Mouse (Mus musculus): ENCODE results near the gene Iqca. TPM values are rescaled to one million over a fixed set of nuclear protein-coding genes. Genes with fewer than 3 reads are reported as not detected.

Iqca gene
- polyA plus RNA-seq, 1 experiment, result 19.1 TPM

DNA sequence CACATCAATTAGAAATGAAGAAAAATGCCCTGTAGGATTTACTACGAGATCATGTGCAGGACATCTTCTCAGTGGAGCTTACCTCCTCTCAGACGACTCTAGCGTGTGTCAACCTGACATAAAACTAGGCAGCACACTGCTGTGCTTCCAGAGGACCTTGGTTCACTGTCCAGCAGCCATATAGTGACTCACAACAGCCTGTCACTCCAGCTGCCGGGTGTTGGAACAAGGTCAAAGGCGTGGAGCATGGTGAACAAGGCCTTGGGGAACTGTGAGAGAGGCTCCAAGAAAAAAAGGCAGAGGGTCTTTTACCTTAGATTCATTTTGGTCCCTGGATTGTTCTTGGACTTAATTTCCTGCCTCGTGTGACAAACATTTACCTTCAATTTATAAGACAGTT lies 135.1 kb downstream of the Iqca start:
- H3K4me1 ChIP-seq (ENCODE audit: control insufficient read depth, insufficient read depth, low read length), result no peaks in the 10 kb centered on the region; the same call in 1 of the 2 replicates
- no peak overlapping the region for H3K4me3 ChIP-seq (ENCODE audit: control insufficient read depth, low read depth, low read length)
- no peaks in the 10 kb centered on the region for H3K27me3 ChIP-seq (ENCODE audit: control insufficient read depth, insufficient read depth, low read length)
- no peak overlapping the region for H3K27ac ChIP-seq (ENCODE audit: control insufficient read depth, insufficient read depth, low read depth, low read length)
- H3K36me3 ChIP-seq (ENCODE audit: control insufficient read depth, insufficient read depth, low read length), result no peaks in the 10 kb centered on the region
- no peak for TF ChIP-seq CTCF (IDR thresholded peaks at IDR 0.05; ENCODE audit: control insufficient read depth, insufficient read depth, insufficient replicate concordance, low read depth, low read length)
- TF ChIP-seq POLR2A (IDR thresholded peaks at IDR 0.05; ENCODE audit: control insufficient read depth, low read depth, low read length), result no peak

DNA sequence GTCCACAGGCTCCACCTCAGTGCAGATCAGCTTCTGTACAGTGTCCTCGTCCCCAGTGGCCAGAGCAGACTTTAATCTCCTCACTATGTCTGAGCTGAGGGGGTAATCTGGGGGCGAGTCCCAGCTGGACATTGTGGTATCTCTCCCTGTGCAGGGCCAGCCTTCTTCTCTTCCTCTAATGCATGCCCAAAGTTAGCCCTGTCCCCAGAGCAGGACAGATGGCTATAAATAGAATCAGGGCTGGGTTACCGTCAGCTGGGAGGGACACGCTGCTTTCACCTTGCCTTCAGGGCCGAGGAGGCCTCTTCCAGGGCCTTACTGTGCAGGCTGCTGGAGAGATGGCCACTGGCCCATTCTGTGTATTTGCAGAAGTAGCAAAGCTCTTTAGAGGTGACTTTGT lies 138.8 kb downstream of the Iqca start, which contains the start of gene Asb18:
Asb18 (minus strand) TSS at position 221 of the 400 bp plus-strand sequence.
- Histone ChIP-seq H3K4me1 (ENCODE audit: control insufficient read depth, insufficient read depth, low read length) (no peaks in the 10 kb centered on the region; the same call in 1 of the 2 replicates), H3K27ac (ENCODE audit: control insufficient read depth, insufficient read depth, low read depth, low read length) (no peak within 1 kb of the TSS), H3K27me3 (ENCODE audit: control insufficient read depth, insufficient read depth, low read length) (no peaks in the 10 kb centered on the region), H3K36me3 (ENCODE audit: control insufficient read depth, insufficient read depth, low read length) (no peaks in the 10 kb centered on the region), H3K4me3 (ENCODE audit: control insufficient read depth, low read depth, low read length) (no peak within 1 kb of the TSS)
- TF ChIP-seq POLR2A (IDR thresholded peaks at IDR 0.05; ENCODE audit: control insufficient read depth, low read depth, low read length) (no peak), CTCF (IDR thresholded peaks at IDR 0.05; ENCODE audit: control insufficient read depth, insufficient read depth, insufficient replicate concordance, low read depth, low read length) (no peak)

DNA sequence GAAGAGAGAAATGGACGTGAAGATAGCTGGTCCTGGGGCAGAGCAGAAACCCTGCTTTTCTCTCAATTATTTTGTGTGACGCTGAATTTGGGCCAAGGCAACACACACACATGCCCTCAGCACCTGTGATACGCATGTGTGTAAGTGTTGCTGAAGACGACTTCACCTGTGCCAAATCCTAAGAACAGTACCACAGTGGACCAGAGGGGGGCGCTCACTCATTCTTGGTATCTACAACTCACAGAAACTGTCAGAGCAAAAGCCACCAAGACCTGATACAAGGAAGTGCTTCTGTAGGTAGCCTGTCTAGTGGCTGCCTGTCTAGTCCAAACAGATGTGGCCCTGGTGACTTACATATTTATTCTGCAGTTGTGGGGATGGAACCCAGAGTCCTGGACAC lies 139.9 kb downstream of the Iqca start:
- TF ChIP-seq POLR2A (IDR thresholded peaks at IDR 0.05; ENCODE audit: control insufficient read depth, low read depth, low read length) (no peak), CTCF (IDR thresholded peaks at IDR 0.05; ENCODE audit: control insufficient read depth, insufficient read depth, insufficient replicate concordance, low read depth, low read length) (peak; percentile 58; the same call in 1 of the 2 replicates)
- H3K27ac ChIP-seq (ENCODE audit: control insufficient read depth, insufficient read depth, low read depth, low read length), result no peak overlapping the region
- H3K4me3 ChIP-seq (ENCODE audit: control insufficient read depth, low read depth, low read length), result no peak overlapping the region
- H3K27me3 ChIP-seq (ENCODE audit: control insufficient read depth, insufficient read depth, low read length), result no peaks in the 10 kb centered on the region
- no peaks in the 10 kb centered on the region; the same call in 1 of the 2 replicates for H3K4me1 ChIP-seq (ENCODE audit: control insufficient read depth, insufficient read depth, low read length)
- no peaks in the 10 kb centered on the region for H3K36me3 ChIP-seq (ENCODE audit: control insufficient read depth, insufficient read depth, low read length)

DNA sequence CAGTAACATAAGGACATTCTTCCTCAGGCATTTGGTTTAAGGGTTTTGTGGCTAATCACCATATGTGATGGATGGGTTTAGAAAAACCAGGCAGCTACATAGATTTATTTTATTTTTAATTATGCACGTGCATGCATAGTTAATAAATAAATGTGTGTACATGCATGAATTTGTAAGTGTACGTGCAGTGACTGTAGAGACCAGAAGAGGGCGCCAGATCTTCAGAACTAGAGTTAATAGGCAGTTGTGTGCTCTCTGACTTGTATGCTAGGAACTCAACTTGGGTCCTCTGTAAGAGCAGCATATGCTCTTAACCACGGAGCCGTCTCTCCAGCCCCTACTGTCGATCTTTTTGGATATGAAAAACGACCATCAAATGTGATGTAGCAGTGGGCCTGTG lies 140.4 kb downstream of the Iqca start:
- H3K27ac ChIP-seq (ENCODE audit: control insufficient read depth, insufficient read depth, low read depth, low read length), result no peak overlapping the region
- H3K4me3 ChIP-seq (ENCODE audit: control insufficient read depth, low read depth, low read length), result no peak overlapping the region
- H3K4me1 ChIP-seq (ENCODE audit: control insufficient read depth, insufficient read depth, low read length), result no peaks in the 10 kb centered on the region; the same call in 1 of the 2 replicates
- H3K36me3 ChIP-seq (ENCODE audit: control insufficient read depth, insufficient read depth, low read length), result no peaks in the 10 kb centered on the region
- H3K27me3 ChIP-seq (ENCODE audit: control insufficient read depth, insufficient read depth, low read length), result no peaks in the 10 kb centered on the region
- TF ChIP-seq CTCF (IDR thresholded peaks at IDR 0.05; ENCODE audit: control insufficient read depth, insufficient read depth, insufficient replicate concordance, low read depth, low read length) (no peak), POLR2A (IDR thresholded peaks at IDR 0.05; ENCODE audit: control insufficient read depth, low read depth, low read length) (no peak)

DNA sequence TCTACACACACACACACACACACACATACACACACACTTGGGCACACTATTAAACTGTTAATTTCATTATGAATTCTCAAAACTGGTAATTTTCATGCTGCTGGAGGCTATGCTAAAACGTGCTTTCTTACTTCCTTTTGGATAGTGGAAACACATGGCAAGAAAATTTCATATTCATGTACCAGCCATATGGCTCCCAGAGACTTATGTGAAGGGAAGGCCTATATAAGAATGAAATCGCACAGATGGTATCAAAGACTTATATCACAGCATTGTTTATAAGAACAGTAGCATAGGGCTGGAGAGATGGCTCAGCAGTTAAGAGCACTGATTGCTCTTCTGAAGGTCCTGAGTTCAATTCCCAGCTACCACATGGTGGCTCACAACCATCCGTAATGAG lies 141.0 kb downstream of the Iqca start:
- no peaks in the 10 kb centered on the region for H3K27me3 ChIP-seq (ENCODE audit: control insufficient read depth, insufficient read depth, low read length)
- H3K4me3 ChIP-seq (ENCODE audit: control insufficient read depth, low read depth, low read length), result no peak overlapping the region
- H3K27ac ChIP-seq (ENCODE audit: control insufficient read depth, insufficient read depth, low read depth, low read length), result no peak overlapping the region
- H3K36me3 ChIP-seq (ENCODE audit: control insufficient read depth, insufficient read depth, low read length), result no peaks in the 10 kb centered on the region
- no peaks in the 10 kb centered on the region; the same call in 1 of the 2 replicates for H3K4me1 ChIP-seq (ENCODE audit: control insufficient read depth, insufficient read depth, low read length)
- TF ChIP-seq POLR2A (IDR thresholded peaks at IDR 0.05; ENCODE audit: control insufficient read depth, low read depth, low read length) (no peak), CTCF (IDR thresholded peaks at IDR 0.05; ENCODE audit: control insufficient read depth, insufficient read depth, insufficient replicate concordance, low read depth, low read length) (no peak)

DNA sequence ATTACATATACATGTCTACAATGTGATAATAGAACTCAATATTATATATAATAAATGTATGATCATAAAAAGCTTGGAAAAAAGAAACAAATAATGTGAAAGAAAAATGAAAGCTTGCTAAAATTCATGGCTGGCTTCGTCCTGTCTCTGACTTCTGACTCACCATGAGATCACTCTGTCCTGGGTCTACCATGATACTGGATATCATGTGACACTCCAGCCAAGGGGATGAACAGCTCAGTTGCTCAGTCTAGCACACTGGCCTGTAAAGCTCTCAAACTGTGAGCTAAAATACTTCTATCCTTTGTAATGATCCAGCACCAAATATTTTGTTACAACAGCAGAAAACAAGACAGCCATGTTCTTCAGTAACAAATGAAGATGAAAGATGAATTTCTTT lies 143.1 kb downstream of the Iqca start:
- Histone ChIP-seq H3K27me3 (ENCODE audit: control insufficient read depth, insufficient read depth, low read length) (no peaks in the 10 kb centered on the region), H3K27ac (ENCODE audit: control insufficient read depth, insufficient read depth, low read depth, low read length) (no peak overlapping the region), H3K4me1 (ENCODE audit: control insufficient read depth, insufficient read depth, low read length) (no peaks in the 10 kb centered on the region; the same call in 1 of the 2 replicates), H3K4me3 (ENCODE audit: control insufficient read depth, low read depth, low read length) (no peak overlapping the region), H3K36me3 (ENCODE audit: control insufficient read depth, insufficient read depth, low read length) (no peaks in the 10 kb centered on the region)
- no peak for TF ChIP-seq CTCF (IDR thresholded peaks at IDR 0.05; ENCODE audit: control insufficient read depth, insufficient read depth, insufficient replicate concordance, low read depth, low read length)
- TF ChIP-seq POLR2A (IDR thresholded peaks at IDR 0.05; ENCODE audit: control insufficient read depth, low read depth, low read length), result no peak

DNA sequence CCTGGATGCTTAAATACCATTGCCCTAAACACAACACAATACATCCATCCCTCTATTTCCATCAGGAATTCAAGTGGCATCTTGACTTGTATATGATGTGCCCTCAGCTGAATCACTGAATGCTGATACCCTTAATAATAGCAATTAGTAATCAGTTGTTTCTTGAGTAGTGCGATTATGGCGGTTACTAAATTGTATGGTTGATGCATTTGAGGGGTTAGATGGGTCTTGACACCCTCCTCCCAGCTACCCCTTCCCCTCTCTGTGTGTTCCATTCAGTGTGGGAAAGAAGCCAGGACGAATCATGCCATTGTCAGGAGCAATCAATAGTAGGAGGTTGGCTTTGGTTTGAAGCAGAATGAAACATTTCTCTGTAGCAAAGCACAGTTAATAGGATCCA lies 144.0 kb downstream of the Iqca start:
- no peaks in the 10 kb centered on the region for H3K36me3 ChIP-seq (ENCODE audit: control insufficient read depth, insufficient read depth, low read length)
- H3K27ac ChIP-seq (ENCODE audit: control insufficient read depth, insufficient read depth, low read depth, low read length), result no peak overlapping the region
- no peaks in the 10 kb centered on the region; the same call in 1 of the 2 replicates for H3K4me1 ChIP-seq (ENCODE audit: control insufficient read depth, insufficient read depth, low read length)
- no peak overlapping the region for H3K4me3 ChIP-seq (ENCODE audit: control insufficient read depth, low read depth, low read length)
- no peak for TF ChIP-seq POLR2A (IDR thresholded peaks at IDR 0.05; ENCODE audit: control insufficient read depth, low read depth, low read length)
- TF ChIP-seq CTCF (IDR thresholded peaks at IDR 0.05; ENCODE audit: control insufficient read depth, insufficient read depth, insufficient replicate concordance, low read depth, low read length), result no peak
- no peaks in the 10 kb centered on the region for H3K27me3 ChIP-seq (ENCODE audit: control insufficient read depth, insufficient read depth, low read length)

DNA sequence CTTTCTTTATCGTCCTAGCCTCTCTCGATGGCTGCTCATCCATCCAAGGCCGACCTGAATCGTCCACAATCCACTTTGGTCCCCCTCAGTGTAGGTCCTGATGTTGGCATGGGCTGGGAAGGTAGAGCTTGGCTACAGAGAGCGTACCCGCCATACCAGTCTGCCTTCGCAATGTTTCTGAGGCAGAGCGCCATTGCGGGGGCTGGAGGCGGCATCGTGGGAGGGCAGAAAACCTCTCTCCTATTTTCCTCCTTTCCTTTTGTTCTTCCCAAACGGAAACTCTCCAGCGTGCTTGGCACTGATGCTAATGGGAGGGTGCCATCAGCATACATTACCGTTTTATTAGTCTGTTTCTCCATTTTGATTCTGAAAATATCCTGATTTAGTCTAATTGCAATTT lies 146.5 kb downstream of the Iqca start:
- Histone ChIP-seq H3K4me1 (ENCODE audit: control insufficient read depth, insufficient read depth, low read length) (no peaks in the 10 kb centered on the region), H3K27ac (ENCODE audit: control insufficient read depth, insufficient read depth, low read depth, low read length) (no peak overlapping the region), H3K4me3 (ENCODE audit: control insufficient read depth, low read depth, low read length) (no peak overlapping the region), H3K36me3 (ENCODE audit: control insufficient read depth, insufficient read depth, low read length) (no peaks in the 10 kb centered on the region), H3K27me3 (ENCODE audit: control insufficient read depth, insufficient read depth, low read length) (no peaks in the 10 kb centered on the region)
- TF ChIP-seq POLR2A (IDR thresholded peaks at IDR 0.05; ENCODE audit: control insufficient read depth, low read depth, low read length) (no peak), CTCF (IDR thresholded peaks at IDR 0.05; ENCODE audit: control insufficient read depth, insufficient read depth, insufficient replicate concordance, low read depth, low read length) (no peak)

All from testis, adult 2 months (tissue).